Mouse (Mus musculus) ovary, postnatal 10 days (tissue): Measurements from ENCODE around the gene Tmeff2.

ENCODE experiments used
- DNase-seq: peaks from one replicate; pipeline ENCODE4 v3.0.0; 2022; ENCODE audit warnings: low spot score

The Tmeff2 gene

DNA sequence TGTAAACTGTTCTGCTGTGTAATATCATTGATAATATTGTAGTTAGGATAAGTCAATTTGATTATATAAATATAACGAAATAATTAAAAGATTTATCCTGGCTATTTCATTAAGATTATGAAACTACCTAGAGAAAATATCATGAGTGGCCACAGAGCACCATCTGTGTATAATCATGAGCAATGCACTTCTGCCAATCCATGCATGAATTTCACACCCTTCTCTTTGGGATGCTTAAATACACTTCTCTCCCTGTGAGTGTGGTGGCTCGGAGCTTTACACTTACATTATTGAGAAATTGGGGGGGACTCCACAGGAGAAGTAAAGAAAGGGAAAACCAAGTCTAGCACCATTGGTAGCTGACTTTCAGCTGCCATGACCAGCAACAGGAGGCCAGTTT lies 206.9 kb downstream of the Tmeff2 start:
- no peak for DNase-seq

DNA sequence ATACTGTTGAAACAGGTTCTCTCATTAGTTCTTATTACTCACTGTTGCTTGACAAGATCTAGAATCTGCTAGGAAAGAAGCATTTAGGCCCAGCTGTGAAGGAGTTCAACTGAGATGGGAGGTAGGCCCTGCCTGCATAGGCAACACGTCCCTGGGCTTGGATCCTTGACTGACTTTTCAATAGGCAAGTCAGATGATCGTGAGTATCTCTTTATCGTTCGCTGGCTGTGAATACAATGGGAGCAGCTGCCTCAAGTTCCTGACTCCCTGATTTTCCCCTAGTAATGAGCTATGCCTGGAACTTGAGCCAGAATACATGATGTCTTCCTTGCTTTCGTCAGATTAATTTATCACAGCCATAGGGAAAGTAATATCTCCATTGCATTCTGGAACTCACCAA lies 214.3 kb downstream of the Tmeff2 start:
- no peak for DNase-seq

DNA sequence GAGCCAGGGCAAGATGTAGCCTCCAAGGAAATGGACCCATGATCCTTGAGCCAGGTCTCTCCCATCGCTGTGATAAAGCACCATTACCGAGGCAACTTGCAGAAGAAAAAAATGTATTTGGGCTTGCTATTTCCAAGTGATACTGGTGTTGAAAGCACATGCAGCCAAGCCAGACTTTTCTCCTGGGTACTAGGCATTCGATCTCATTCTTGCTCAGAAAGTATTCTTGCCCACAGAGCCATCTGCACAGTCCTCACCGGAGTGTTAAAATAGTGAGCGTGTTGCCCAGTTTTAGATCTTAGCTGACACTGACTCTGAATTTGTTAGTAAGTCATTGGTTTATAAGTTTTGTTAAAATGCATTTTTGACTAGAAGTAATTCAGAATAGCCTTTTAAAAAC lies 215.3 kb downstream of the Tmeff2 start:
- no peak for DNase-seq

DNA sequence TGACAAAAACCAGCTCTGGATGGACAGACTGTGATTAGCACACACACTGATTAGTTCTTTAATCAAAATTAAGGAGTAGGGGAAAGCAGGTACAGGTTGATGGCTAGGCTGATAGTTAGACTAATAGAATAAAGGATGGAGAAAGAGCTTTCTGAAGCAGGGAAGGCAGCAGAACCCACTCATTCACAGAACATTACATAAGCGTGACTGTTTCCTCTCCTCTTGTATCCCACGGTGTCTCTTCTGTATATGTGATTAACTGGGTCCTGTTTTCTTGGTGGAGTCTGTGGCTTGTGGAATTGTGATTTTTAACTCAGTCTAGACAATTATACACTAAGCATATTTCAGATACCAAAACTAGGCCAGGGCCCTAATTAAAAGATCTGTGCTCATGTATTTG lies 217.4 kb downstream of the Tmeff2 start:
- DNase-seq: no peak

DNA sequence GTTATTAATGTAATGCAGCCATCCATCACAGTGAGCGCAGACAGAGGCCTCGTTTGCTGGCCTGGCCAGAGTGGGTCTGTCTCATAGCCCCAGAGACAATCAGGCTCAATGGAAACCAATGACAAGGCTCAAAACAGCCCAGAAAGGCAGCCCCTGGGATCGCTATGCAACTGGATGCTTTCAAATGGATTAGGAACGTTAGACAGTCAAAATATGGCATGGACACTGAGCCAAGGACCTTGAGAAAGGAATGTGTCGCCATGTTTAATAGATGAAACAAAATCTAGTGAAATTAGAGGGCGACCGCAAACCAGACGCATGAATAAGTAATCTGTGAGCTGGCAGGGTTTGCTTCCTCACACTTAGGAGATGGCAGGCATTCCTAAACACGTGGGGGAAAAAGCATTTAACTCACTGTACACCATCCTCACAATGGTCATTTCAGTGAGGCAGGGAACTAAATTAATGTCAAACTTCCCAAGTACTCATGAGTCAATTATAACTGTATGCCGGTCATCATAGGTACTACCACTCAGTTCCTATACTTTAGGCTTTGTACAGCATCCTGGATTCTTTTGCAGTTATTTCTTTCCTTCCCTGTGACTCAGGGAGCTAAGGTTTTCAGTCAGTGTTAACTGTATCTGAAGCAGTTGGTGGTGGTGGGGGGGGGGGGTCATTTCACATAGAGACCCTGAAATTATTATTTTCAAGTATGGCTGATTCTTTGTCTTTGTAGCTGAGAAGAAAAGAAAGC lies 225.4 kb downstream of the Tmeff2 start:
- no peak for DNase-seq

DNA sequence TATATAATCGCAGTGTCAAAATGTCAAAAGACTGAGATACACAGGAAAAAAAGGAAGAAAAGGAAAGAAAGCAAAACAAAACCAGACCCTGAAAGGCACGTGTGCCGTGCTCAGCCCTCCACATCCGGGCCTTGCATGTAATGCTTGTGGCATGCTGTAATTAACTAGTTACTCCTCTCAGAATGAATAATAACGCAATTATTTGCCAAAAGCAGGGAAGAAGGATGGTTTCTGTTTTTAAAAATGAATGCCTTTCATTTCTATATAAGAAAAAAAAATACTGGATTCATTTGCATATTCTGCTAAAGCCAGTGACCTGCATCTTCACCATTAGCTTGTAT lies 225.9 kb downstream of the Tmeff2 start:
- no peak for DNase-seq

DNA sequence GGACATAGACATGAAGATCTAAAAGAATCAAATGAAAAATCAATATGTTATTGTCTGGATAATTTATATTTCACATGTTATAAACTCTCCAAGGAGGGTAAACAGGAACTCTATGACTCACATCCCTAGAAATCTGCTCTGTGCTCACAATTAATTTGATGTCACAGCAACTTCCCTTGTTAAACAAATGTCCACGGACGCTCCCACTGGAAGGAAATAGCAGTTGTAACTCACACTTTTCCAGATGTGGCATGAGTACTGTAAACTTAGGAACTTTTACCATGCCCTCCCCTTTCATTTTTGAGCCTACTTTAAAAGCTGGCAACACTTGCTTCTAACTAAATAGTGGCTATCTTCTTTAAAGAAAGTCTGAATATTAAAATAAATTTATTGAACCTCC lies 236.3 kb downstream of the Tmeff2 start:
- DNase-seq: no peak

DNA sequence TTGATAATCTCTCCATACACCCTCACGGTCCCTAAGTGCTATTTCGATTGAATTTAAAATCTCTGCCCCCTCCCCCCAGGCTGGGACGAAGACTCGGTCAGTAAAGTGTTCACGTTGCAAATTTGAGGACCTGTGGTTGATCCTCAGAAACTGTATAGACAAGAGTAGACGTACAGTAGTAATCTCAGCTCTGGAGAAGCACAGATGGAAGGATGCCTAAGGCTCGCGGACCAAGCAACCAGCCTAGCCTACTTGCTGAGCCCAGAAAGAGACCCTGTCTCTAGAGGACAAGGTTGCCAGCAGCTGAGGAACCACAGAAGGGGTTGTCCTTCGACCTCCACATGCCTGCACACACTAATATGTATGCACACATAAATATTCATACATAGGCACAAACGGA lies 239.2 kb downstream of the Tmeff2 start:
- DNase-seq: no peak

DNA sequence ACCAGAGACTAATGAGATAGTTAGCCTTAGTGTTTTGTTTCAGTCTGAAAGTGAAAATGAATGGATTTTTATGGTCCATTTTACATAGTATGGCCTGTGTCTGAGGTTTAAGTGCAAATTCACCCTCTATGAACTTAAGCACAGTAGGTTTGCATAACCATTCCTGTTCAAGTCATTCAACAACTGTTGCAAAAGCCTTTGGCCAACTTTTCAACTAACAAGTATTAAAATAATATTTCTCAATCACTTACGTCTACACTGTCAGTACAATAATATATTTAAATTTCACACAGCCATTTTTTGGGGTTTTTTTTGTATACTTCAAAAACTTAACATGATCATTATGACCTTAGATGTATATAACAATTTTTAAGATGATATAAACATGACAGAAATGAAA lies 240.9 kb downstream of the Tmeff2 start:
- no peak for DNase-seq

DNA sequence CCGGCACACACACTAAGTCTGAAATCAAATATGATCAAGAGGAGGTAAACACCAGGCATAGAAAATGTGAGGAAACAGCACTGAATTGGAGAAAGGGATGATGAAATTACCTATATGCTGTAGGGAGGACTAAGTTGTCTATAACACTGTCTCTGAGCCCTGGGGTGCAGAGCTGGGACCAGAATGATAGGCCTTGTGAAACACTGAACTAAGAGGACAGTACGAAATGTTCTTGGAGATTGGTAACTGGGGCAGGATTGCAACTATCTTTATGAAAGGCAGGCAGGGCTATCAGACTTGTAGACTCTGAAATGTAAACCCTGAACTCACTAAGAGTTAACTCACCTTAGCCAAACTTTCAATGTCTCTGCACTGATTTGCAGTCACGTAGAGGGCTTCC lies 242.3 kb downstream of the Tmeff2 start:
- DNase-seq: no peak

DNA sequence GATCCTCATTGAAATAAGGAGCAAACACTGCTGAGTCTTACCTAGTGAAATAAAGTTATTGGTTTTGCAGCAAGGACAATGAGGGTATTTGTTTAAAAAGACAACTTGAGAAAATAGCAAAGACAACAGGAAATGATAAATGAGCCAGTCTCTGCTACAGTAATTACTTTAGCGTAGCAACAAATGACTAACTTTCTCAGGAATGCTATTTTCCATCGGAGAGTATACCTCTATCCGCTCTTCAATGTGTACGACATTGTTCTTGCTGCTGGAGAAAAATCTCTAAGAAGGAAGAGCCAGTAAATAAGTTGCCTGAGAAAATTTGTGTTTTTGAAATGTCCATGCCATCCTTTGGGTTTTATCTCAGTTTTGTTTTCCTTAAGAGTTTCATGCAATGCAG lies 245.2 kb downstream of the Tmeff2 start:
- DNase-seq: no peak

DNA sequence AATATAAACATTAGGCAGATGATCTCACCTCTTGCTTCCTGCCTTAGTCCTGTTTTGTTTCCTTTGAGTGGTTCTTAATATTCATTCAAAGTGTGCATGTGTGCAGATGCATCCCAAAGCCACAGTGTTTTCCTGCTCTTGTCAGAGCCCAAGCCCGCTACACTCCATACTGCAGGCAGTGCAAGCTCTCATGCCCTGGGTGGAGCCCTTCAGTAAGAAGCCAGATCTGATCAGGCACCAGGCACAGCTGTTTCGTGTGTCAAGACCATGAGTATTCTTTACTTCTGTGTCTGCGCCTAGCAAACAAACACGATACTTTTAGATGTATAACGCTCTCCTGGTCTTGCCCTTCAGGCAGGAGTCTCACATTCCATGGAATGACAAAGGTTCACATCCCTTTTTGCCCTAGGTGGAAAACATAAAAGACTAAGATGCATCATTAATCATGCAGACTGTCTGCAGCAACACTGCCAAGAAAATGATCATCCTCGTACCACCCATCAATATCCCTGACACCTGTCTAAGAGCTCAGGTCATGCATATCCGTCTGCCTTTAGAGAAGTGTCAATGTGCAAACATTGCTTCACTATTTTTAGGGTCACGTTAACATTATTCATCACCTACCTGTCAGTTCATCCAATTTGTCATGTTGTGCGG lies 248.2 kb downstream of the Tmeff2 start:
- DNase-seq: no peak

DNA sequence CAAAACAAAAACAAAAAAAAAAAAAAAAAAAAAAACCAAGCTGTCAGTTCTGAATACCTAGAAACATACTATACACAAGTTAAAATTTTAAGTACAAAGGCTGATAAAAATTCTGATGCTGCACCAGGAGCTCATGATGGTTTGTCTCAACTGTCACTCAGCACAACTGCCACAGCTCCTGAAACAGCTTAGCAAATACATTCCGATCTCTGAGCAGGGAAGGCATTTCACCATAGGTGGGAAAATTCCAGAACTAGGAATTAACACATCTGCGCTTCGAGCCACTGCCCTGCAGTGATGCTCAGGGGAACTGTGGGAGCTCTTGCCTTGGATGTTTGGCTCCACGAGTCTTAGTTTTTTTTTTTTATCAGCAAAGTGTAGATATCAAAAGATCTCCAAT lies 249.0 kb downstream of the Tmeff2 start:
- DNase-seq: no peak

DNA sequence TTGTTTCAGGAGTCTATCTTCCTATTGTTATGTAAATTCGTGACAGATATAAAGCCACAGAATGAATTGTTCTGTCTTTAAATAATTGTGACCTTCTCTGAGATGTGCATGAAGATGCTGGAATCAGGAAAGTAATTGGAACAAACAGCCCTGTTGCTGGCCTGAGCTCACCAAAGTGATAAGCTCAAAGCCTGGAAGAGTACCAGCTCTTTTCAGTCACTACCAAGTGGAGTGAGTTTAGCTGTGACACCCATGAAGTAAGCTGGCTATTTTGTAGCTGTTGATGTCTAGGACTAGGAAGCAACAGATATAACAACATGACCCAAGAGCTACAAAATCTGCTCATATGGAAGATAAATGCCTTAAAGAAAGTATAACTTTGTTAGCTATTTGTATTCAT lies 249.4 kb downstream of the Tmeff2 start:
- no peak for DNase-seq

DNA sequence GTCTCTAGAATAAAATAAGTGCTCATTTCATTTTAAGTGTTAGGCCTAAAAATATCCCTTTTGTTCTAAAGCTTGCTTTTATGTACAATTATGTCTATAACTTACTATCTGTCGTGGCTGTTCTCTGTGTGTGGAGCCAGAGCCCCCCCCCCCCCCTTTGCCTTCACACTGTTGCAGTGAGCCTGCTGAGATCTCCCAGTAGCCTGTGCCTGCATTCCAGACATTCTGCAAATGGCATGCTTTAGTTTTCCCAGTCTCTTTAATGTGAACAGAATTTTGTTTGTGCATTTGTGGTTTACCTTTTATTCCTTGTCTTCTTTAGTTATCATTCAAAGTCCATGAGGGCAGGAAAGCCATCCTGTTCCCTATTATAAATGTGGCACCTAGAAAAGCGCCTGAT lies 251.6 kb downstream of the Tmeff2 start:
- DNase-seq: no peak

DNA sequence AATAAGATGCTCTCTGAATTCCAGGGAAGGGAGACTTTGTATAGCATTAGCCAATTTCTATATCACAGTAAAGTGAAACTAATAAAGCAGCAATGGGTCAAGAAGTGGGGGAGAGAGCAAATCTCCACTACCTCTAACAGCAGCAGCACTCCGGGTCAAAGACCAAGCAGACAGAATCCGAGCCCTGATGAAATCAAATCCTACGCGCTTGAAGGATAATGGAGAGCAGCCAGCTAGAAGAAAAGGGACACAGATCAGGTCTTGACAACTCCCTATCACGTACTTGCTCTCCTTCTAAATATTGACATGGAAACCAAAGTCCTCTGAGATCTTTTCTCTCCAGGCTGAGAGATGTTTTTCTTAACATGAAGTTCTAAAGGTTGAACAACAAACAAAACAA lies 252.4 kb downstream of the Tmeff2 start:
- no peak for DNase-seq

DNA sequence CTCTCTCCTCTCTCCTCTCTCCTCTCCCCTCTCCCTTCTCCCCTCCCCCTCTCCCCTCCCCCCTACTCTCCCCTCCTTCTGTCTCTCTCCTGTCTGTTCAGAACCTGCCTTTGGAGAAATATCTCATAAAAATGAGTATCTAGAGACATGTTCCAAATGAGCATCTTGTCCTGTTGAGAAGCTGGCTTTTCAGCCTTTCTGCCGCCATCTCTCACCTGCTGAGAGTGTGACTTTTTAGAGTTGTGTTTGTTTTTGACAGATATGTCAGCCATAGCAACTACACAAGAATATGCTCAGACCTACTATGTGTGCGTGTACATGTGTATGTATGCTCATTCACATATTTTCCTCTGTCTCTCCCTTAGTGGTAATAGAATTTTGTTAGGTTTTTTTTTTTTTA lies 283.8 kb downstream of the Tmeff2 start:
- no peak for DNase-seq

DNA sequence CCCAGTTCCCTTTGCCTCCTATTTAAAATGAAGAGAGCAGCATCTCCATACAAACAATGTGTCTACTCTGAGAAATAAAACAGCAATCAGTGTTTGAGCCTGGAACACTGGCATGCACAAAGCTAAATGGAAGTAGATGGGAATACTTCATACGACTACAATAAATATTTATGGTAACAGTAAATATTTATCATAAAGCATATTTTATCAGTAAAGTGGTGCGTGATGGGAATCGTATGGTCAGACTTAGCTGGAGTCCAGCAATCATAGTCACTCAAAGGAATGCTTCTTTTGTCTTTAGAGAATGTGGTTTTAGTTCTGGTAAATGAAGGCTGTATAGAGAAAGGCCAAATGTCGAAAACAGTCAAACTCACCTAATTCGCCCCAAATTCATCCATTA lies 288.6 kb downstream of the Tmeff2 start:
- no peak for DNase-seq

DNA sequence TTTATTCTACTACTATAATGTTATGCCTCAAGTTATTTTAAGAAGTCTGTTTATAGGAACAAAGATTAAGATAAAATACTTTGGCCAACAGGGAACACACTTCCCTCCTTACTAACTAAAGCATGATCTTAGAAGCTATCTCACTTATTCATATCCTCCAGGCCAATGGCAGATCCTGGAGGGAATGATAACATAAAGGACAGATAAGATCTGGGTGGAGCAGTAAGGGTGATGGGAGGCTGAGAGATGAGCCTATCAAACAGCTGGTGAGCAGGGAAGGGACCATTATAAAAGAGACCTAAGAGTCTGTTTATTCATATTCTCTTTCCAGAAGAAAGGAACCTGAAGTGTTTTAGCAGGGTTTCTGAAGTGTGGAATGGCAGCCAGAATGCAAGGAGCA lies 290.8 kb downstream of the Tmeff2 start:
- no peak for DNase-seq

DNA sequence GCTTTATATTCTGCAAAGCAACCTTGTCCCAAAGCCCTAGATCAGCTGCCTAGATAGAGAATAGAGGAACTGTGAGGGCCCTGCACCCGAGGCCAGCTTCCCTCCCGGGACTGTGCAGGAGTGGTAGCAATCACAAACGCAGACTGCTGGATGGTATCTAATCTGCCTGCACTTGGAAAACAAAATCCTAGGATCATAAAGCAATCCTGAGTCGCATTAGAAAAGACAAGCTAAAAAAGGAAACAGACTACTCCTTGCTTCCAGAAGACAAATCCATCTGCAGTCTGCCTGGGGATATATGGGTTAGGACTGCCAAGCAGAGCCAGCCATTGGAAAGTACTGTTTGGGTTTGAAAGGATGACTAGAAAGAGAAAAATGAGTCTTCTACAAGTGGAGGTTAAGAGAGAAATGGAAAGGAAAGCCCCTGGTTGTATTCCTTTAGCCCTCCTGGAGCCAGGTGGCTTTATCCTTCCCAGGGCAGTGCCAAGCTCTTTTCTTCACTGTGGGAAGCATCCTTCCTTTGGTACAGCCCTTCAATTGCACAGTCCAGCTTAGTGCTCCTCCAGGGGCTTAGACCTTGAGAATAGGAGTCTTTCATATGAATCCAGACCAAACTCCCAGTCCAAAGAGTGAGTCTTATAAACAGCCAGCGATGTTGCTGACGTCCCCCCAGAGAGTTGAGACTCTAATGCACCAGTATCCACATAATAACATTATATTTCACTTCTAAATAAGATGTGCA lies 291.6 kb downstream of the Tmeff2 start:
- no peak for DNase-seq

DNA sequence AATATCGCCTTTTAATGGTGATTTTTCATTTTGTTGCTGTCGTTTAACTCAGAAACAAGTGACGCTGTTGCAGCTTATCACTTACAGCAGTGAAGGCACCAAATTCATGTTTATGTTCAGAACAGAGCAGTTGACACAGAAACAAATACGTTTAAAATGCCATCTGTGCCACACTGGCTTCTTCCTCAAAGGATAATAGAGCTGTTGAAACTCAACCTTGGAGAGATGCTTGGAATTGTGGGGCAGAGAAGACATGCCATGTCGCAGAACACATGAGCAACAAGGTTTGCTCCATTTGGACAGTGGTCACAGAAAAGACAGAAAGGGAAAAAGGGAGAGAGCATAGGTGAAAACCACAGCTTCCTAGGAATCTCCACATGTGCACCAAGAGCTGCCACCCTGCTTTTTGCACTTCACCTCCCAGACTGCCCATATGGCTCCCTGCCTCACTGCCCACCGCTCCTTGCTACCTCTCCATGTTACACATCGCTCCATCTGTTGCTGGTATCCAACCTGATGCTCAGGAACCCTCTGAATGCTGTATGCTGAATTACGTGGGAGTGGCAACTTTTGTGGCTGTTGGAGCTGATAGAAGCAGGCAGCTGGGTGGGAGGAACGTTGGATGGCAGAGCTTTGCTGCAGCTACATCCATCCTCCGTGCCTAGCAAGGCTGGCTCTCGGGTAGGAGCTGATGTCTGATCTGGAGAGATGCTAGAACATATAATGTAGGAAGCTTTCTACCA lies 298.8 kb downstream of the Tmeff2 start:
- no peak for DNase-seq

DNA sequence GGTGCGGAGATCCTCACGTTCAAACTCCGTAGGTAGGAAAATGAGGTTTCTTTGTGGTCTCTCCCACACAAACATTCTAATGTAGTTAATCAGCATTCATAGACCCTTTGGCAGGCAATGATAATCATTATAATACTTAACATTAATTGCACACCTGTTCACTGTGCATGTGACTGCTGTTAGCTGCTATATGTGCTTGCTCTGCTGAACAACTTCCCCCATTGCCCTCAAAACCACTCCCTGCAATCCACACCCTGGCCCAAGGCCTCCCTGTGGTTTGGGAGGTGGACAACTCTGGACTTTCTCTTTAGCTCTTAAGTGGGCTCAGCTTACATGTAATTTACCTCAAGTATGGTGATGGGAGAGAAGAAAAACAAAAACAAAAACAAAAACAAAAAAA lies 299.5 kb downstream of the Tmeff2 start:
- no peak for DNase-seq

DNA sequence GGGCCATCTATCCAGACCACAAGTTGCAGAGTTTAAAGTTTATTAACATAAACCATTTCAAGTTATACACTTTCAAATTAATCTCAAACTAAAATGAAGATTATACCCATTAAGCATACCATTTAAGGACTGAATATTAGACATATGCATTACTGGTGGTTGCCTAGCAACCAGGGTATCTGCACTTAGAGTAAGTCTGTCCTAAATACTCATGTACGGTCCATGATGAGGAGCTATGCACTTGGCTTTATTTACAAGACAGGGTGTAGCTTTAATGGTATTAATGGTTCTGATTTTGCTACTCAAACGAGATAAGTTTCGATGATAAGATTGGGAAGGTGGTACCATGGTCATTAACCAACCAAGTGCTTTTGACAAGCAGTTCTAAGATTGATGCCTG lies 315.2 kb downstream of the Tmeff2 start:
- DNase-seq: no peak
